Mouse (Mus musculus) lung, postnatal 36 days (tissue): ENCODE measurements around the gene Barx2.
"Not testable (repeated sequence)": the region's sequence is repeated elsewhere in the genome, so short reads cannot be mapped to it uniquely, and the experiment has no call there.

Experiments
- DNase-seq: peaks from one replicate; pipeline ENCODE4 v3.0.0; 2022; ENCODE audit warnings: mixed read lengths

The Barx2 gene

DNA sequence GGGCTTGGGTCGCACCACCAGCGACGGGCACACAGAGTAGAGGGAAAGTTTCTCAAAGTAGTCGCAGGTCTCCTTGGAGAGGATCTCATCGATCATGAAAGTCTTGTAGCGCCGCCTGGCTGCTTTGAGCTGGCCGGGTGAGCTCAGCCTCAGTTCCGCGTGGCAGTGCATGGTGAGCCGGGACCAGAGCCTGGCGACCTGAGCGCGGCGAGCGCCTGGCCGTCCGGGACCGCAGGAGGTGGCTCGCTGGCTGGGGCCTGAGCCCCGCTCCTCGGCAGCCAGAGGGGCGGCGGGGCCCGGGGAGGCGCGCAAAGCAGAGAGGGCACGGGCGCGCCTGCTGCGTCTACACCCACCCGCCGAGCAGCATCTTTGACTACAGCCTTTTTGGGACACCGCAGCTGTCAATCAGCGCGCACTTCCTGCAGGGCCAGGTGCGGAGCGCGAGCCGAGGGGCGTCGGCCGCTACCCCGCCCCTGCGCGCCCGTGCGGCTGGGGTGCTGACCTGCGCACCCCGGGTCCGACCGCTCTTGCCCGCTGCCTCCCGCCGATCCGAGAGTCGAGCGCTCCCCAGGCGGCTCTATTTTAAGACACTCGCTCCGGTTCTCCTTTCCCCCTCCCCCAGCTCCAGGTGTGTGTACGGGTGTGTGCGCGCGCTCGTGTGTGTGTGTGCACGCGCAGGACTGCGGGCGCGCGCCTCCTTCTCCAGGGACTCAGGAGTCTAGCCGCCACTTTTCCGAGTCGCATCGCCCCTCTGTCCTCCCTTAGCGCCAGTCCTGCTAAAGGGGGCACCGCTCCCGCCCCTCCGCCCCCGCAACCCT lies at the start of gene Barx2:
Gene Barx2 (minus strand): TSS at position 542 of the 818 bp plus-strand sequence.
- DNase-seq, result peak; percentile 53

DNA sequence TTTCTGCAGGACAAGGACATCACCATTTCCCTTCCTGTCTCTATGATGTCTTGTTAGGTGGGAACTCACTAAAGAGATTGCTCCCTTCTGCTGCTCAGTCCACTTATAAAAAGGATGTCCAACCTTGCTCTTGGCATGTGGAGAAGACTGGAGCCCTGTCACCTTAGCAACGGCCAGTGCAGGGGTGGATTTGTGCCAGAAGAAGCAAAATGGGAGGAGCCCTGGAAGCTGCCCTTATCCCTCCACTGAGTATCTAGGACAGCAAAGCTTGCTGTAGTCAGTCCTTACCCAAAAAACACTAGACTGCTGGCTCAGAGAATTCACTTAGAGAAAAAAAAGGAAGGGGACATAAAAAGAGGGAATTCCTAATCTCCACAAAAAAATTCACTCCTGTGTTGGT lies 49.0 kb upstream of the Barx2 start:
- DNase-seq, result no peak

DNA sequence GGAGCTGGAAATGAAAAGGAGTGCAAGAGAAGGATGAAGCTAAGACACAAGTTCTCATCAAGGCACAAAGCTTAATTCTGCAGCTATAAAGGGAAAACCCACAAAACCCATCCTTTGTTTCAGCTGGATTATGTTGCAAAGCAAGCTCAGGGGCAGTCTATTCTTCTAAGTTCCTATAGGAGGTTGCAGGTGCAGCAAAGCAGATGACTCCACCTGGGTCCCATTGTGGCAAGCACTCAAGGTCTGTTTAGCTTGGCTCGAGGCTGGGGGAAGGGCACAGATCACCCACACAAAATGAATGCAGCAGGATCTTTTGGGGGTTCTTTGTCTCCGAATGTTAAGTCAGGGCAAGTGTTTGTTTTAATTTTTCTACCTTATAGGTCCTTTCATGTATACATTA lies 47.2 kb upstream of the Barx2 start:
- no peak for DNase-seq

DNA sequence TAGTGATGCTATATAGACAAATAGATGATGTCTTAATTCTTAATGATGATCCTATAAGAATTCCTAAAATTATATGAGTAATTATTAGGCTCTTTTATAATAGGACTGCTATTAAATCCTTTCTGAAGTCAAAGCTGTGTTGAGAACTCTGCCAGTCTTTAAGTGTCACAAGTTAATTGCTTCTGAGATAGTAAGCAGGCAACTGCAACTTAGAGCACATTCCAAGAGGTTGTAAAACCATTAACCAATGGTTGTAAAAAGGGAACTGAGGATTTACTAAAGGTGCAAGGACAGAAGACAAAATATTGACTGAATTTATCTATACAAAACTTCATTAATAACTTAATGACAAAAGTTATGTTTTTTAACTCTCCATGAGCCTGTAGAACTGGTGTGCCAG lies 44.9 kb upstream of the Barx2 start:
- no peak for DNase-seq

DNA sequence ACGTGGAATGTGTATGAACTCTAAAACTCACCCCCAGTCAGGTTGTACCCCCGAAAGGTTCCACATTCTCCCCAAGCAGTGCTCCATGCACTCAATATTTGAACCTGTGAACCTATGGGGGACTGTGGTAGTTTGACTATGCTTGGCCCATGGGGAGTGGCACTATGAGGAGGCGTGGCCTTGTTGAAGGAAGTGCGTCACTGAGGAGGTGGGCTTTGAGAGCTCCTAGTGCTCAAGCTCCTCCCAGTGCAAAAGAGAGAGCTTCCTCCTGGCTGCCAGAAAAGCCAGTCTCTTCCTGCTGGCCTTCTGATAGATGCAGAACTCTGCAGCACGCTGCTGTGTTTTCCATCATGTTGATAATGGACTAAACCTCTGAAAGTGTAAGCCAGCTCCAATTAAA lies 37.2 kb upstream of the Barx2 start:
- DNase-seq, result no peak

DNA sequence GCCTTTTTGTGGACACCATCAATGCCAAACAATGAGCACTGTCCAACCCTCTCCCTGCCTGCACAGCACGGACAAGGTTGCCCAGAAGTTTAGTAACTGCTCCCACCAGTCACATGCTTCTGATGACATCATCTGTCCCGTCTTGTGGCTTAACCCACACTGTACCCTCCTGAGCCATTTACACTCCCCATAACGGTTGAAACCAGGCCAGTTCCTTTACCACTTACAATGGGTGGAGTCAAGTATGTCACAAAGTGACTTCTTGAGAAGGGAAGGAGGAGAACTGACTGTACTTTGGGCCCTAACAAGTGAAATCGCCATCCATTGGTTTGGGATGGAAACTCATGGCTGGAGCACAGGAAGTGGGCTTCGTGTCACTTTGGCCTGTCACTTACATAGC lies 35.8 kb upstream of the Barx2 start:
- DNase-seq, result no peak

DNA sequence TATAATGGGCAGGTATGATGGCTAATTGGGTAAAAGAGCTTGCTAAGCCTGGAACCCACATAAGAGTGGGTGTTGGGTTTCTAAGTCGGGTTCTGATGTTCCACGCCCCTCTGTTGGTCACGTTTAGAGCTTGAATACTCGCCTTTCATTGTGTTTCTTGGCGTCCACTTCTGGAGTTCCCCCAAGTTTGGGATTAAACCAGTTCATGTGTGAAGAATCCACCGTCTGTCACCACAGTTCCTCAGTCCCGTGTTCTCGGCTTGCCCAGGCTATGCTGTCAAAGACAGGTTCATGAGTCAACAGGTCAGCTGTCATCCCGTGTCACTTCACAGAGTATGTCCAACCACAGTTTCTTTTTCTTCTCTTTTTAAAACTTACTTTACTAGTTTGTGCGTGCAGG lies 33.8 kb upstream of the Barx2 start:
- DNase-seq, result no peak

DNA sequence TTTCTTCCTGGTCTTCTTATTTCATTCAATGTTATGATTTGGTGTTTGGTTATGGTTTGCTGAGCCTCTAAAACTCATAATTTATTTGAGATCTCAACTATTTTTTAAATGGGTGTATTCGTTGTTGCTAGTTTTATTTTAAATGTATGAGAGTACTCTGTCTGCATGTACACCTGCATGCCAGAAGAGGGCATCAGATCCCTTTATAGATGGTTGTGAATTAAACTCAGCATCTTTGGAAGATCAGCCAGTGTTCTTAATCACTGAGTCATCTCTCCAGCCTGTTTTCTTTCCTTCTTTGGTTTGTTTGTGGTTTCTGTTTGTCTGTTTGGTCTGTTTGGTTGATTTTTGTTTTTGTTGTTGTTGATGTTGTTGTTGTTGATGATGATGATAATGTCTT lies 29.1 kb upstream of the Barx2 start:
- DNase-seq, result no peak

DNA sequence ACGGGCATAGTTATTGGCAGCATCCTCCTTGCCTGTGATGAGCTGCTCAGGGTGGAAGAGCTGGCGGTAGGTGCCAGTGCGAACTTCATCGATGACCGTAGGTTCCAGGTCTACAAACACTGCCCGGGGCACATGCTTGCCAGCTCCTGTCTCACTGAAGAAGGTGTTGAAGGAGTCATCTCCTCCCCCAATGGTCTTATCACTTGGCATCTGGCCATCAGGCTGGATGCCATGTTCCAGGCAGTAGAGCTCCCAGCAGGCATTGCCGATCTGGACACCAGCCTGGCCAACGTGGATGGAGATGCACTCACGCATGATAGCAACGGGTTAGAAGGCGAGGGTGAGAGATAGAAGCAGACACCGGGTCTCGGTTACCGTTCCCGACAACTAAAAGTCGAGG lies 23.2 kb upstream of the Barx2 start:
- DNase-seq, result not testable (repeated sequence)

DNA sequence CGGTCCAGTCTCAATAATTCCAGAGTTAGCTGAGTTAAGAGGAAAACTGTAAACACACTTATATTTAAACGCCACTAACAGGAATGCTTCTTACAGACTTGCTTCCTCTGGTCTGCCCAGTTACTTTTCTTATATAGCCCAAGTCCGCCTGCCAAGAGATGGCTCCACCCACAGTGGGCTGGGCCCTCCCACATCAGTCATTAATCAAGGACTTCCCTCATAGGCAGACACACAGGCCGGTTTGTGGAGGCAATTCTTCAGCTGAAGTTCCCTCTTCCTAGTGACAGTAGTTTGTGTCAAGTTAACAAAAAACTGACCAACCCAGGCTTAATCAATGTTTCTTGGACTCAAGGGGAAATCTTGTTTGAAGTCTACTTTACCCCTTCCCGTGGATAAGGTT lies 18.4 kb upstream of the Barx2 start:
- DNase-seq, result peak; percentile 57

DNA sequence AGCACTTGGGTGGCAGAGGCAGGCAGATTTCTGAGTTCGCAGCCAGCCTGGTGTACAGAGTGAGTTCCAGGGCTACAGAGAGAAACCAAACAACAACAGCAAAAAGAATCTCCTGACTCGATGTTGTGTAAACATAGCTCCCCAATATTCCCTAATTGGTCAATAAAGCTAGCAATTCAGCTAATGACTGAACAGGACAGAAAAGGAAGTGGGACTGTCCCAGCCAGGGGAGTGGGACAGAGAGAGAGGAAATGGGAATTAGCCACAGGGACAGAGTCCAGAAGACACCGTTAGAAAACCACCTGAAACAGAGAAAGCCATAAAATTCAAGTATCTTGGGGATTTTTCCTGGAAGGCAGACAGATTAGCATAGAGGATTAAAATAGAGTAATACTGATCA lies 18.0 kb upstream of the Barx2 start:
- no peak for DNase-seq

DNA sequence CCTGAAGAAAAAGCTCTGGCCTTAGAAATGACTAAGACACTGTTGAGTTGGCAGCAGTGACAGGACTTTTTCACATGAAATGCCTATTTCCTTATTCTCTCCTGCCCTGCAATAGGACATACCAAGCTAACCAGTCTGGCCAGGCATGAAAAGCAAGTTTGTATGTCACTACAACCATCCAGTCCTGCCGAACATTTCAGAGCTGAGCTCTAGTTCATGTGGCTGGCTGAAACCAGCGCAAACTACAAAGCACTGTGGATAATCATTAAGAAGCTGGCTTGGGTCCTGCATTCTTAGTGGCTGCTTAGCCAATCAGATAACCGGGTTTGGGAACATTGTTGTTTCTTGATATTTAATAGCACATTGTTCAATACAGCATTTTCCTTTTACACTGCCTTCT lies 13.5 kb upstream of the Barx2 start:
- DNase-seq, result no peak

DNA sequence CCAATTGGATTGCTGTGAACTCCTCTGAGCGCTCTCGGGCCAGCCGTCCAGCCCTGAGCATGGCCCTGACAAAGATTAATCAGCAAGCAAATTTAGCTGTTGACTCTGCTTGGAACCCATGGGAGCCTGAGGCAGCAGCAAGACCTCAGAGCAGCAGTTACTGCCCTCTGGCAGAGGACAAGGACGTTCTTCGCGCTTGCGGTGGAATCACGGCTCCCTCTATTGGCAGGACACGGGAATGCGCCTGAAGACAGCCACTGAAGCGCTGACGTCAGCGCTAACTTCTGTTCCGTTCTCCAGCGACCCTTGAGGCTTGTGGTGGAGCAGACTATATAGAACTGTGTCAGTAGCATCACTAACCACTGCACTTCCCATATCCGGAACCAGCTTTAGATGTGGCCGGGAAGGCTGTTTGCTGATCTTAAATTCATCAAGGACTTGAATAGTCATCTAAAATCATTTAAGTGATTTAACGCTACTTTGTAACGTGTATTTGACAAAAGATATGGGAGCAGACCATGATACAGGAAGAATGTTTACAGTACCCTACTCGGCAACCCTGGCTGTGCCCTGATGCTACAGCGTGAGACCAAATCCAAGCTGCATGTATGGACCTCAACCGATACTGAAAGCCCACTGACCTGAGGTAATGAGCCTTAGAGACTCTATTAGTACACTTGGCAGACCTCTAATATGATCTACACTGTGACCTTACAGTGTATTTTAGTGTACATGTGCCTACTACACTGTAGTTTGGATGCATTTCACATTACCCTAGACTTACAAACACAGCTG lies 12.8 kb upstream of the Barx2 start:
- peak; percentile 86 for DNase-seq

DNA sequence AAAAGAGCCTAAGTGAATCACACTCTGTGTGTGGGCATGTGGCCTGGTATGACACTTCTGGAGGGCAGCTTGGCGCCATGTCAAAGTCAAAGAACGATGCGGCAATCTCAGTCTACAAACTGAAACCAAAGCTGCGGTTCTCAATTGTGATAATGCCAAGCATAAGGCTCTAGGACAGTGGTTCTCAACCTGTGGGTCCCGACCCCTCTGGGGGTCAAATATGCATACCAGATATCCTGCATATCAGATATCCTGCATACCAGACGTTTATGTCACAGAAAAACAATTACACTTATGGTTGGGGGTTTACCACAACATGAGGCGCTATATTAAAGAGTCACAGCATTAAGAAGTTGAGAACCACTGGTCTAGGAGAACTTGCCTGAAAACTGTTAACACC lies 10.3 kb upstream of the Barx2 start:
- DNase-seq, result no peak

DNA sequence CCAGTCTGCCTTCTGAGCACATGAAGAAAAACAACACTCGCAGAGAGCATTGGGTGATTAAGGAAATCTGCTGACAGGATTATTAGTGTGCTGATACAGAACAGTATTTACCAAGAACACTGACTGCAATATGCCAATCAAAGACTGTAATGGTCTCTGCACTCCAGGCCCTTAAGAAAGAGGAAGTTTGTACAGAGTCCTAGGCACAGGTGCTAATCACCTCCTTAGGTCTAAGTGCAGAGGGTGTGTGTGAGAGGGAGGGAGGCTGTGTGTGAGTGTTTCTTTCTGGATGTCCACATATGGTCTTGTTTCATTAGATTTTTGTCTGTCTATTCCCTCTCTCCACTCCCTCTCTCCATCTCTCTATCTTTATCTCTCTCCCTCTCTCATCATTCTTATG lies 6.5 kb upstream of the Barx2 start:
- no peak for DNase-seq

DNA sequence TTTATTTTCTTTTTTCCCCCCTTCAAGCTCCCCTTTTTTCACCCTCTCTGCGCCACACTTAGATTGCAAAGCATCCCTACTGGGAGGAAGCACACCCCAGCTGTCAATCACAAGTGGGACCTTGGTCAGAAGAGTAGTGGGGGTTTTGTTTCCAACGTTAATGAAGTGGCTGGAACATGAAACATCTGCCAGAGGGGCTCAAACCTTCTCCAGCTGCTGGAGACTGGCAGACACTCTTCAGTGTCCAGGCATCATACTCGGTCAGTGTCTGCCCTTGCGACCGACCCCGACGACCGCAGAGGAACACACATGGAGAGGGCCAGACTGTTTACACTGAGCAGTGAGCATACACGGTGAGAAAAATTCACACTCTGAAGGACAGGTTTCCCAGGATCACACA lies 3.2 kb upstream of the Barx2 start:
- DNase-seq, result no peak

DNA sequence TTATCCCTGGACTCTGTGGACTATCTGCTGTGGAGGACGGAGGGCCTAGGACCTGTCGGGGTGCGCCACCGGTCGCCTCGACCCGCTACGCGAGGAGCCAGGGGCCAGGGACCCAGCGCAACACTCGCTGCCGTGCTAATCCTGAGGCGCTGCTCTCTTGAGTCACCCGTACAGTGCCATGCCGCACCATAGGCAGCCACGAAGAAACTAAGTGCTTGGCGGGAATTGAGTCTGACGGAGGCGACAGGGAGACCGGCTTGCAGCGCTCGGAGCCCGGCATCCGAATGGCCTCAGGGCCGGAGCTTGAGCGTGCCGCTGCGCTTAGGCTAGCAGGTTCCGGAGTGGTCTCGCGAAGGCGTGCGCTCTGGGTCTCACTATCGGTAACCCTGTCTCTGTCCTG lies 1.6 kb upstream of the Barx2 start:
- no peak for DNase-seq

DNA sequence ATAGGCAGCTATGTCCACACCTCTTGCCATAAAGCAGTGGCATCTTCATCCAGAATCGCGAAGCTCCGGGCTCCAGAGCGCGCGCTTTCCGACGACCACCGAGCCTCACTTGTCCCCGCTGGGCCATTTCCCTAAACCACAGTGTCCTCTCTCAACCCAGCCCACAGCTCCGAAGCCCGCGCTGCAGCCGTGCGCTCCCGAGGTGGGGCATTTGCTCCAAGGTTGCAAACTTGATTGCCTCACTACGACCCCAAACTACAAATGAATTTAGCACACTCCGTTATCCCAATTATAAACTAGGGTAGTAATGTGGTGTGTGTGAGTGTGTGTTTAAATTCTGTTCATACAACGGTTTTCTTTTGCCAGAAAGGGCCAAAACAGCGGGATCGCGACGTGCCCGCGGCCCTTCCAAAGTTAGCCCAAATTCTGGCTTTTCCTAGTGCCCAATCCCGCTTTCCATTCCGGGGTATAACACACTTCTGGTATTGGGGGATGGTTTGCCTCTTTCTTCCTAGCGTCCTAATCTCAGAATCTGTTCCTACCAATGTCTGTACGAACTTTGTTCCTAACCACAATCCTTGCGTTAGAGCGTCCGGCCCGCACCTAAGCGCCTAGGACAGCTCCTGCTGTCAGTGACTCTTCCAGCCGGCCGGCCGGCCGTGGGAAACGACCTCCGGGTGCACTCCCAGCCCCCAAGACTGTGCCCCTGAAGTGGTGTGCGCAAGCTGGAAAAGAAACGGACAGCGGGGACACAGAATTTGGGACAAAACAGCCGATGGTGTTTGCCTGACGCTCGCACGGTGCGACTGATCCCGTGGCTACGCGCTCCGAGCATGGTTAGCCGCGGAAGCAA lies 703 bp upstream of the Barx2 start:
- DNase-seq, result no peak

DNA sequence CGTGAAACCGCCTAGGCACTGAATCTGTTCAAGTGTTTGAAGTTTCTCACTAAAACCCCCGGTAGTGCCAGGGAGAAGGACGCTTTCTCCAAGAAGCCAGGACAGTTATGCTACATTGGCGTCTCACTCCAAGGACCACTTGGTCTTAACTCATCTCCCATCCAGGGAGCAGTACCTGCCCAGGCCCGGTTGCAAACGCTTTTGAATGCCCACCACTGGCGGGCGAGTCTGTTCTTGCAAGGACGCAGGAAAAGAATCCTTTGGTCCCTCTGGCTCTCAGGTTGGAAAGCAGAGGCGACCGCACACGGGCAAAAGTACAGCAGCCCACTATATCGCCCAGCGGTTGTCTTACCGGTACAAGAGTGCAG lies 725 bp downstream of the Barx2 start:
- no peak for DNase-seq

DNA sequence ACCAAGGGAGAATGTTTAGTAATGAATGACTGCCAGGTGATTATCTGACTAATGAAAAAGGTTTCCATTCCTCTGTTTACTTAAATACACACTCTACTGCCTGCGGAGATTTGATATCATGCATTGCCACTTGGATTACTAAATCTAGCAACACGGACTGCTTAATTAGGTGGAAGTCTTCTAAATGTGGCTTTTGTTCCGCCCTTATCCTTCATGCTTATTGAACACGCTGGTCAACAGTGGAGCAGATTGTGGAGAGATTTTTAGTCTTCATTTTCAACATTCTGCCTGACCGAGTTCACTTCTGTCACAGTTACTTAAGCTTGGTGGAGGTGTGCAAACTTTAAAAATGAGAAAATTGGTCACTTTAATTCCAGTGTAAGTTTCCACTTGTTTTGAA lies 3.0 kb downstream of the Barx2 start:
- no peak for DNase-seq

DNA sequence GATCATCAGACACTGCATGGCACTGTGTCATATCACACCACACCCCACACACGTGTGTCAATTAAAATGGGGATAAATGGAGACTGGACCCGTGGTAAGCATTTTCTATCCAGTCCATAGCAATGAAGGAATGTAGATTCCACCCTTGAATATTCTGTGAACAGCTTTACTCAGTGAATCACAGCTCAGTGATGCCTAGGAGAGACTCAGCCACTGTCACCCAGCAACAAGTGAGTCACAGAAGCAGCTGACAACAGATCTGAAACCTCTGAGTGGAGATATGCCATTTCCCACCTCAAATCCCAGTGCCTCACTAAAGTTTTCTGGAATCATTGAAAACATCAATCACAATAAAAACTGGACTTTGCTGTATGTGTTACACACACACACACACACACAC lies 11.5 kb downstream of the Barx2 start:
- no peak for DNase-seq

DNA sequence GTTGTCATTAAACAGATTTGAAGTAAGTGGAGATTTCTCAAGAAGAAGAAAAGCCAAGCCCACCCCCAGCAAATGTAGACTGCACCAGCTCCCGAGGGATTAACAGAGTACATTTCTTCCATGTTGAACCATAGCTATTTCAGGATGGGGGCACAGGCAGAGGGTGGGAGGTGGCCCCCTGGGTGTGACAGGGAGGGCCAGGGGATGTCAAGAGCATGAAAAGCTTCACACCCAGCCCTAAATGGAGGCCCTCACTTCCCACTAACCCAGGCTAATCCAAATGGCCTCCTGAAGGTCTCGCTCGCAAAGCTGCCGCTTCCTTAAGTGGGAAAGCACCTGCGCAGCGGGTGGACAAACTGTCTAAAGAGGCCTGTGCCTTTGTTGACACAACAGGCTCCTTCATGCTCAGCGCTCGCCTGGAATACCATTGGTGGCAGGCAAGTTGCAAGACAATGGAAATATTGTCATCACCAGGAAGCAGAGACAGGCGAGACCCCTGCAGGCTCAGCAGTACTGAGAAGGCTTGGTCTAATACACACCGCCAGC lies 18.4 kb downstream of the Barx2 start:
- DNase-seq, result peak; percentile 4

DNA sequence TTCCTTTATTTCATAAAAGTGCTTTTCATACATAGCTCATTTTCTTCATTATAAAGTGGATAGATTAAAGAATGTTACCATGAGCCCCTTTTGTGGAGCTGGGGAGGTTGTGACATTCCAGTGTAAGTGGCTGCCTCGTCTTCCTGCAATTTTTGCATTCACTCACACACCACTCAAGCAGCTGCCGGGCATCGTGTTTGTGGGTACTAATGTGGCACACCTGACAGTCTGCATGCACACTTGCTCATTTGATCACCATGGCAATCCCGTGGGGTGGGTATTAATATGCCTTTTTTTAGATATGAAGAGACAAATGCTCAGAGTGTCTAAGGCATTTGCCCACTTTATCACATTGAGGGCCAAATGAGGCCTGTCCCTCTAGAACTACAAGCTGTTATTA lies 24.9 kb downstream of the Barx2 start:
- DNase-seq, result no peak
